Mouse (Mus musculus) ovary, adult 18-20 months (tissue): Measurements from ENCODE around the gene Tm6sf1.
A peak's percentile ranks its signal among the peaks of the same experiment; 100 is the strongest.
"Not testable (repeated sequence)": the region's sequence is repeated elsewhere in the genome, so short reads cannot be mapped to it uniquely, and the experiment has no call there.

ENCODE experiments used
- DNase-seq: peaks from one replicate; pipeline ENCODE4 v3.0.0; 2022; ENCODE audit warnings: low spot score, mixed read lengths

The Tm6sf1 gene

GRCm38 (mm10) chr7:81858968-81859721 lies at the start of gene Tm6sf1:
Gene Tm6sf1 (plus strand): TSS chr7:81859001.
- DNase-seq: peak; percentile 56

GRCm38 (mm10) chr7:81824906-81825305 lies 33.9 kb upstream of the Tm6sf1 start:
- no peak for DNase-seq

DNA sequence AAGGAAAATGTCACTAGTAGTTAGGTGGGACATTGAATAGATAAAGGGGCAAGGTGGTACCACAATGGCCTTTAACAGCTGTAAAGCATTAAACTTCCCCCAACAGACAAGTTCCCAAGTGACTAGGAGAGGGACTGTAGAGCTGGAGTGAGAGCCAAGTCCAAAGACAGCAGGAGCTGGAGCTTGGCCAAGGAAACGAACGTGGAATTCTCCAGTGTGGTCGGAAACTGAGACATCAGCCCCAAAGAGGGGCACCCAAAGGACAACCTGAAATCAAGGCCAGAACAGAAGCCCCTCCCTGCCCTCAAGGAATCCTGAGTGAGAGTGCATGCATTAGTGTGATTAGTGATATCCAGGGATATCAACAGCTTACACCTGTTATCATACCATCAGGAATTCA lies 33.4 kb upstream of the Tm6sf1 start:
- no peak for DNase-seq

DNA sequence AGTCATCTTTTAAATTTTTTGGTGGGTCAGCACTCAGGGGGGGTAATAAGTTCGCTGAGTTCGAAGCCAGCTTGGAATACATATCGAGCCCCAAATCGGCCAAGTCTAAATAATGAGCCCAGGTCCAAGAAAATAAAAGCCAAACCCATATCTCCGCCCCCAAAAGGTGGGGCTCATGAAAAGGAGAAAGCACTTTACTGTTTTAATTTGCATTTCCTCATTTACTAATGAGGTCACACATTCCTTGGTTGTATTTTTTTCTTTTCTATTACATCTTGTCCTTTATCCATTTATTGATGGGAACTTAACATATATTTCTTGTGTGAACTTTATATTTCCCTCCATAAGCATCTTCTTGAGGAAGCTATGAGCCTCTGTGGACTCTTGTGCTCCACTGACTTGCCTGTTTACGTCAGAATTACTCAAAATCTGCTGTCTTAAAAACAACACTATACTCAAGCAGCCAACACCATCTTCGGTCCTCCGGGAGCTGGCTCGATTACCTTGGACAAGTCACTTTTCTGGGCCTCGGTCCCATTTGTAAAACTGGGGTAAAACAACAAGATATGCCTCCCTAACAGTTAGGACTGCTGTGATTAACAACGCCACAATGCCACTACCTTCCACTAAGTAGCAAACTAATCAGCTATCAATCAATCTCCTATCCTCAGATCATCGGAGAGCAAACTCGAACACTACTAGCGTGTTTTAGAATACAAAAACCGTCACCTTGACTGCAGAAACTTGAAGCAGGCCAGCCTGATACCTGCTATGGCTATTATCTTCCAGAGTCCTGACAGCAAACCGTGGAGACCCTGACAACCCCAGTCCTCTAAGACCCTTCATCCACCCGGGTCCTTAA lies 30.8 kb upstream of the Tm6sf1 start:
- no peak for DNase-seq

- peak; percentile 48 for DNase-seq
These were observed 30.0 kb upstream of the Tm6sf1 start for GRCm38 (mm10) chr7:81828681-81829378.

GRCm38 (mm10) chr7:81829379-81829894 lies 29.4 kb upstream of the Tm6sf1 start, which contains the start of gene Btbd1:
Gene Btbd1 (minus strand): TSS chr7:81829431.
- peak; percentile 75 for DNase-seq

GRCm38 (mm10) chr7:81834847-81835246 lies 24.0 kb upstream of the Tm6sf1 start:
- DNase-seq: no peak

- DNase-seq: no peak
These were observed 23.4 kb upstream of the Tm6sf1 start for GRCm38 (mm10) chr7:81835430-81835829.

DNA sequence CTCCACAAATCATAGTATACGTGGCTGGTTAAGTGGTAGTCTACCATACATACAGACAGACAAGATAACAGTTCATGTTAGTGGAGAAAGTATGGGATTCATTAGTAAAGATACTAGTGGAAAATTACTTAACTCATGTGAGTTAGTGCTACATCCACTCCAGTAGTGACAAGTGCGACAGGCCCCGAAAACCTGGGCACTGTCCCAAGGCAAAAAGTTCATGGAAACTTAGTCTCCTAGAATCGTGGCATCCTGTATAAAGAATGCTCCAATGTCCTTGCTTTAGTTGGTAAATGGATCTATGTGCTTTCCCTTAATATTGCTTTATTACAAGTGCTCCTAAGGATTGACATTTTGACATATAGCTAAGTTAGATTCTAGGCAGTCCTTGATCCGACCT lies 21.0 kb upstream of the Tm6sf1 start:
- not testable (repeated sequence) for DNase-seq

DNA sequence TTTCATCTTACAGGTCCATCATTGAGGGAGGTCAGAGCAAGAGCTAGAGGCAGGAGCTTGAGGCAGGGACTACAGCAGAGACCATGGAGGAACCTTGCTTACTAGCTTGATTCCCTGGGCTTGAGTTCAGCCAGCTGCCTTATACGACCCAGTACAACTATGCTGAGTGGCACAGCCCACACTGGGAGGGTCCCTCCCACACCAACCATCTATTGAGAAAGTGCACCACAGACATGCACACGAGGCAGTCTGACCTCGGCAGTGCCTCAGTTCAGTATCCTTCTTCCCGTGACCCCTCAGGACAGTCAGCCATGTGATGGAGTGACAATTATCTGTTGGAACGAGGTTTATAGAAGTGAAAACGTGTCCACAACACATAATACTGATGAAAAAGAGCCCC lies 19.1 kb upstream of the Tm6sf1 start:
- DNase-seq: no peak

GRCm38 (mm10) chr7:81840661-81841181 lies 18.1 kb upstream of the Tm6sf1 start:
- DNase-seq: no peak

DNA sequence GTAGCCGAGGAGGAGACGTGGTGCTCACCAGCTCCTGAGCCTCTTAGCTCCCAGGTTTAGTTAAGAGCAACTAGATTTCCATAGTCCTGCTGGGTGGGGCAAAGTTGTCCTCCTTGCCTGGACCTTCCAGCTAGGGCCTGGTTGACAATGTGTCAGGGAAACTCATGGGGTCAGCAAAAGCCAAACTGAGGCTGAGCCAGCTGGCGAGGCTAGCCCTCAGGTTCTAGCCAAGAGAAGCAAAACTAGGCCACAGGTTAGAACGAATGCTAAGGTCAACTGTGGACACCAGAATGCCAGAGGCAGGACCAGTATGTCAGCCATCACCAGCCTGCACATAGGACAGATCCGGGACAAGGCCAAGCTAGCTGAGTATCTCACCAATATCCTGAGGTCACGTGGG lies 17.4 kb upstream of the Tm6sf1 start:
- DNase-seq: no peak

DNA sequence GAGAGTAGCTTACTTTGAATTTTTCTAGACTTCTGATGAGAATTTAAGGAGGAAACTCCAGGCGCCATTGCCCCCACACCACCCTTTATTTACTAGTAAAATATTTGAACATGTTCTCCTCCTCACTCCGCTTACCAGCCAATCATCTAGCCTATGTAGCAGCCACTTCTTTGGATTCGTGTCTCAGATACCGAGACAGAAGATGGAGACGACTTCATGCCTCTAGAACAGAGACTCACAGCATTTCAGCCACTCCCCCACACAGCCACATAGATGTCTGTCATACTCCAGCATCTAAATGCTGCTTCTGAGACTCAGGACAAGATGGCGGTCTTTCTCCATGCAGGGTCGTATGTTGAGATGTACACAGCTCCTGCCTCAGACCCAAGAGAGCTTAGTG lies 16.7 kb upstream of the Tm6sf1 start:
- DNase-seq: no peak

DNA sequence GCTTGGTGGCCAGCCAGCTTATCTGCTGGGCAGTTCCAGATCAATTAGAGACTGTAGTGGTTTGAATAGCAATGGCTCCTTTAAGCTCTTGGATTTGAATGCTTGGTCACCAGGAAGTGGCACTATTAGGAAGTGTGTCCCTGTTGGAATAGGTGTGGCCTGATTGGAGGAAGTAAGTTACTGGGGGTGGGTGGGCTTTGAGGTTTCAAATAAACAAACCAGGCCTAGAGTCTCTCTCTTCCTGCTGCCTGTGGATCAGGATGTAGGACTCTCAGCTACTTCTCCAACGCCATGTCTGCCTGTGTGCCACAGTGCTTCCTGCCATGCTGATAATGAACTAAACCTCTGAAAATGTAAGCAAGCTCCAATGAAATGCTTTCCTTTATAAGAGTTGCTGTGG lies 15.8 kb upstream of the Tm6sf1 start:
- DNase-seq: no peak

DNA sequence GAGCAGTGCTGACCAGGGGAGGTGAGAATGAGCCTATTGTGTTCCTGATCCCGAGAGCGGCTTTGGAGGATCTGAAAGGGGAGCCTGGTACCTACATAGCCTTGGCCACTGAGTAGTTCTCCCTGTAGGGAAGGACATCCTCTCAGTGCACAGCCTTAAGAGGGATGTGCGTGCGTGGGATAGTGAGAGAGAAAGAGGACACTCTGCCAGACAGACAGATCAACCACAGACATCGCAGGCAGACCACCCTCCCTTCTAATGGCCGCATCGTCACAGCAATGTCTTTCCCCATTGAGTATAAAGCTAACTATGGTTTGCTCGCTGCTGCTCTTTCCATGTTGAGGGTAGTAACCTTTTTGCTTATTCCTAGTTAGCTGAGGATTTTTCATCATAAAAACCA lies 14.9 kb upstream of the Tm6sf1 start:
- no peak for DNase-seq

DNA sequence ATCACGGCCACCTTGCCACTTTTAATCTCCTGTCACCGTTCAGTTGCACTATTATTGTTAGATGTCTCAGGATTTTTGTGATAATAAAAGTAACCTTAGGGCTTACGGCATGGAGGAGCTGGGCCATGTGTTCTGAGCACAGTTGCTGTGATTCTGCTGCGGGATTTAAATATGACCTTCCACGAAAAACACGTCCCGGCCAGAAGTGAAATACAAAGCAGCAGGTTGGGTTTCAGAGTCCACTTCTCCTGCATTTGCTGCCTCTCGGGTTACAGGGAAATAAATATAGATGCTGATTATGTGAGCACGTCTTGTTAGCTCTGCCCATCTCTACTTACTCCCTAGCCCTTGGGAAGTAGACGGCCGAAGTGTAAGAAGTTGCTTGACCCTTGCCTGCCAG lies 14.0 kb upstream of the Tm6sf1 start:
- no peak for DNase-seq

DNA sequence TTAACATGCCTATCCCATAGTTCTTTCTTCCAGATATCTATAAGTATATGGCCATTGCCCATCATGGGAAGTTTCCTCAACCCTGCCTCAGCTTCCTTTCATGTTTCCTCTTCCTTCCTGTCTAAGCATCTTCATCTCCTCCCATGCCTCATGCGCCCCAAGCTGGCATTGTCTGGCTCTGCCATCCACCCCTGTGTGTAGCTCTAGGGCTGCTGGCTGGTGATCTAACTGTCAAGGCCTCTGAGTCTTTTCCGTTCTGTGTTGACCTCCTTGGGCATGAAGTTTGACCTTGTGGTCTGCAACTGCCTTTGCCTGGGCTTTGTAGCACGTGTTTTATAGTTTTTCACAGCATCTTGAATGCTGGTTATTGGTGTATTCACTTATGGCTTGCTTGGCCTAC lies 13.5 kb upstream of the Tm6sf1 start:
- no peak for DNase-seq

GRCm38 (mm10) chr7:81846008-81846407 lies 12.8 kb upstream of the Tm6sf1 start:
- DNase-seq: no peak

DNA sequence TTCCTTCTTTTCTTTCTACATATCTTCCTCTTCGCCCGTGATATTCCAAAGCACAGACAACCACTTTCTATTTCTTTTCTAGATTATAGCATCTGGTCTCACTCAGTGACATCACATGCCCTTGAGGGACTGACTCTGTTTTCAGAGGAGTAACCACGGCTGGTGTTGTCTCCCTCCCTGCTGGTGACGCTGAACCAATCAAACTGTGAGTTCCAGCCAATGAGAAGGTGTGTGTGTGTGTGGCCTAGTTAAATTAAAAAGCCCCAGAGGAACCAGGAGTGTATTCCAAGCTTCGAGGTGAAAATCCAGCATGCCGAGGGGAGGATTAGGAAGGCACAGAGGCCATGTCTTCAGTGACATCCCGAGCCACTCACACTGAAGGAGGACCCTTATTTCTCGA lies 11.8 kb upstream of the Tm6sf1 start:
- DNase-seq: no peak

GRCm38 (mm10) chr7:81847777-81848176 lies 11.0 kb upstream of the Tm6sf1 start:
- DNase-seq: no peak

DNA sequence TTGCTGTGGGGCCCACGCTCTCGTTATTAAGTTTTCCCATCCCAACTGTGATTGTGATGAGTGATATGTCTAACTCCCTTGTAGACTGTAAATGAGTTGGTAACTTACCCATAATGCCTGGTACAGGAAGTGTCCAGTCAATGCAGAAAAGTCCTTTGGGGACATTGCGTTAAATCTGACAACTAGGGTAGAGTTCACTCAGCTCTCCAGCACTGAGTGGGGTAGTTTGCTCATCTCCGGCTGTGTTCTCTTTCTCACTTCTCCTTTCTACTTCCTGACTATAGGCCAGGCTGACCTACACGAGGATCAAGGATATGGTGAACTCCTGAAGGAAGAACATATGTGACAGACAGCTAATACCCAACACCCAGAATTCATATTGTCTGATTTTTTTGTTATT lies 9.6 kb upstream of the Tm6sf1 start:
- DNase-seq: no peak

GRCm38 (mm10) chr7:81849633-81850032 lies 9.2 kb upstream of the Tm6sf1 start:
- no peak for DNase-seq
